Mouse (Mus musculus) olfactory bulb, adult 2 months (tissue): Measurements from ENCODE around the gene Tbx4. TPM values are rescaled to one million over a fixed set of nuclear protein-coding genes. Genes with fewer than 3 reads are reported as not detected.

Source experiments
- H3K27ac ChIP-seq: fragments of 200-500 bp; 2 replicates; pipeline ENCODE4 v1.5.1; 2012; ENCODE audit warnings: low read depth, low read length; ENCODE audit not compliant: insufficient read depth
- H3K4me1 ChIP-seq: fragments of 200-500 bp; 2 replicates; pipeline ENCODE4 v1.6.1; 2012; ENCODE audit warnings: low read length; ENCODE audit not compliant: control insufficient read depth, insufficient read depth
- H3K4me3 ChIP-seq: fragments of 200-500 bp; 2 replicates; pipeline ENCODE4 v1.5.1; 2012; ENCODE audit warnings: mild to moderate bottlenecking, low read depth, low read length, moderate library complexity; ENCODE audit not compliant: insufficient read depth
- CTCF ChIP-seq: fragments of 200-500 bp; IDR thresholded peaks from 2 replicates; pipeline ENCODE4 v1.5.1; 2012; ENCODE audit warnings: low read depth, mild to moderate bottlenecking, low read length, moderate library complexity; ENCODE audit not compliant: insufficient read depth
- POLR2A ChIP-seq: fragments of 200-500 bp; IDR thresholded peaks from 2 replicates; pipeline ENCODE4 v1.6.1; 2012; ENCODE audit warnings: mild to moderate bottlenecking, low read depth, low read length, moderate library complexity; ENCODE audit not compliant: insufficient read depth
- WGBS: fragments of 180-500 bp; shearing (Covaris S2); methylation state at CpG from one replicate; pipeline ENCODE4 v1.1.7; 2018; 5-methylcytosine and 5-hydroxymethylcytosine counted together
- polyA plus RNA-seq: library from polyadenylated mRNA; stranded (reverse); fragments of >200 nt; gene quantifications from 2 replicates; pipeline ENCODE4 v1.2.4, GENCODE M21; 2012; ENCODE audit warnings: low replicate concordance; ENCODE audit not compliant: missing spikeins, insufficient read depth, insufficient read length

Tbx4 gene
- polyA plus RNA-seq, 1 experiment: not detected

DNA sequence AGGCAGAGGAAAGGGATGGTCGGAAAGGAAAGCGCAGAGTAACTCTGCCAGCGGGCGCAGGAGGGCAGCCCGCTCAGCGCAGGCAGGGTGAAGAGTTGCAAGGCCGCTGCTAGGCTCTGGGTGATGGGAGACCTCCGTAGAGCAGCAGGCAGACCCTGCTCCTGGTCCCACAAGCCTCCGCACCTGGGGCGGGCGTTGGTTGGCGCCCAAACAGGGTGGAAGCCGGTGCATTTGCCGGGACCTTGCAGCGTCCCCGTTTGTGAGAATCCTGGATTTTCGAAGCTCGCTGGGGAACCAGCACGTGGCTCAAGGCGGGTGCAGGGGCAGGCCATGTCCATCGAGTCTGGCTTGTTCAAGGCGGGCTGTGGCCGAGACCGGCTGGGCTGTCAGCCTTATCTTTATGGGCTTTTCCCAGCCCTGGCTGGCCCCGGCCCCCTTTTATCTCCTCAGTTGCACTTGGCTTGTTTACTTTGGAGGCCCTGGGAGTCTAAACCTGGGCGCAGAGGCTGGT, 2.3 kb downstream of the Tbx4 start:
- no peaks in the 10 kb centered on the region for H3K4me1 ChIP-seq
- TF ChIP-seq CTCF (no peak), POLR2A (no peak)
- whole genome bisulfite sequencing: 17% methylated on average over 26 of the region's 26 CpGs
- no peak overlapping the region for H3K27ac ChIP-seq
- H3K4me3 ChIP-seq: no peak overlapping the region

DNA sequence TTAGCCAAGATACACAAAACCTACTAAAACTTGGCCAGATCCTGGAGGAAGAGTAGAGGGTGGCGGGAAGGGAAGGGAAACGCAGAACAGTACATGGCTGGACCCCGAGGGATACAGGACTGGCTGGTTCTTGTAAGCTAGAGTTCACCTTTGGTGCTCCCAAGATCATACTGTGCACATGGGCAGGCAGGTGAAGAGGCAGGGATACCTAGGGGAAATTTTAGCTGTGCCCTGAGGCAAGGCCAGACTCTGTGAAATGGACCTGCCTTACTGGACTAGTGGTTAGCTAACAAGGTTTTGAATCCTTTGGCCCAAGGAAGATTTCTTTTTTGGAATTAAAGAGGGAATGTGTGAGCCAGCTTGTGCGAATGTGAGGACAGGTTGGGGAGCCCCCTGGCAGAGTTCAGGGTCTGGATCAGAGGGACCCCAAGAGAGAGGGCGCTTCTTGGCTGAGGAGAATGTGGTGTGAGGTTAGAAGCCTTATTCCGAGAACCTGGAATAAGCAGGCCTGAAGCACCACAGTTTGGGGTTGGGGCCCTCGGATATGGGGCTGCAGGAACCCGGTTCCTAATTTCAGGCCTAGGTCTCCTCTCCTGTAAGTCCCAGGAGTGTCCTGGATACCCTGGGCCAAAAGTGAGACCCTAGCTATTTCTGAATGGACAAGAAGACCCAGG, 3.0 kb downstream of the Tbx4 start:
- H3K27ac ChIP-seq: no peak overlapping the region
- TF ChIP-seq POLR2A (no peak), CTCF (no peak)
- H3K4me3 ChIP-seq: no peak overlapping the region
- H3K4me1 ChIP-seq: no peaks in the 10 kb centered on the region
- WGBS: 51% methylated on average over 8 of the region's 8 CpGs

DNA sequence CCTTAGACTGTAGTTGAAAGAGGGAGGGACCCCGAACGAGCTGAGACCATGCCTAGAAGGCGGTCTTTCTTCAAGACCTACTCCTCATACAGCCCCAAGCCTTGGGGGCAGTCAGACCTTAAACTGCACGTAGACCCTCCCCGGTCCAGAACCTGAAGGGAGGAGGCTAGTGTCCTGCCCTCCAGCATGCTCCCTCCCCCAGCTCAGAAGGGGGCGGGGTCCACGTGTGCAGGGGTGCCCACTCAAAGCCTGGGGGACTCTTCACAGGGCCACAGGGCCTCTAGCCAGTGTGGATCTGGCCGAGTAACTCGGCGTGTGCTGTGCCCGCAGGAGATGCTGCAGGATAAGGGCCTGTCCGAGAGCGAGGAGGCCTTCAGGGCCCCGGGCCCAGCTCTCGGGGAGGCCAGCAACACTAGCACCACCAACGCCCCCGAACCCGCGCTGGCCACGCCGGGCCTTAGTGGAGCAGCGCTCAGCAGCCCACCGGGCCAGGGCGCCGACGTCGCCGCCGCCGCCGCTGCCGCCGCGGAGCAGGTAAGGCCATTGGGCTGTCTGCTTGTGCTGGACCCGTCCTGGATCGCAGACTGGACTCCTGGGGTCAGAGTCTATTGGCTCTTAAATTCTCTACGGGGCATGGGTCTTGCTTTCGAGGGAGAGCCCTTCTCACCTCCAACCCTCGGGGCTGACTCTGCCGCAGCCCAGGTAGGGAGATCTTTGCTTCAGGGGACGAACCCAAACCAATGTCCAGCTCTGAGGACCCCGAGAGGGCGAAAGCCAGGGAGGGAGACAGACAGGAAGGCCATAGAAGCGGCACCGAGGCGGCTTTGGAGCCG, 3.7 kb downstream of the Tbx4 start:
- no peak overlapping the region for H3K27ac ChIP-seq
- WGBS: 8% methylated on average over 47 of the region's 47 CpGs
- no peak overlapping the region for H3K4me3 ChIP-seq
- H3K4me1 ChIP-seq: 0 out of 2 replicates have a peak, but pooled peaks cover 4% of the 10 kb centered on the region
- TF ChIP-seq POLR2A (0 out of 2 replicates have a peak, but pooled peaks have one; percentile 27), CTCF (no peak)

DNA sequence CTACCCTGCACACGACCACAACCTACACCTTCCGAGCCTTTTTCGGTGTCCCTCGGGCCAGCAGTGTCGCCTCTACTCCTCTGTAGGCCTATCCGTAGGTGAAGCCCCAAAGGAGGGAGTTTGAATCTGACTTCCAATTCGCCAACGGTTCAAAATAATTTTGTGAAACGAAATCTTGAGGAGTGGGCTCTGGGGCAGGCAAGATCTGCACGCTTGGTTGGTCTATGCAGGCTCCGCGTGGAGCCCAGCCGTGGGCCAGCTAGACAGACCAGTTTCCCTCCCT, 4.3 kb downstream of the Tbx4 start:
- 10% methylated on average over 13 of the region's 13 CpGs for WGBS
- 0 out of 2 replicates have a peak, but pooled peaks cover 7% of the 10 kb centered on the region for H3K4me1 ChIP-seq
- no peak overlapping the region for H3K27ac ChIP-seq
- TF ChIP-seq POLR2A: no peak
- TF ChIP-seq CTCF: no peak
- H3K4me3 ChIP-seq: no peak overlapping the region

DNA sequence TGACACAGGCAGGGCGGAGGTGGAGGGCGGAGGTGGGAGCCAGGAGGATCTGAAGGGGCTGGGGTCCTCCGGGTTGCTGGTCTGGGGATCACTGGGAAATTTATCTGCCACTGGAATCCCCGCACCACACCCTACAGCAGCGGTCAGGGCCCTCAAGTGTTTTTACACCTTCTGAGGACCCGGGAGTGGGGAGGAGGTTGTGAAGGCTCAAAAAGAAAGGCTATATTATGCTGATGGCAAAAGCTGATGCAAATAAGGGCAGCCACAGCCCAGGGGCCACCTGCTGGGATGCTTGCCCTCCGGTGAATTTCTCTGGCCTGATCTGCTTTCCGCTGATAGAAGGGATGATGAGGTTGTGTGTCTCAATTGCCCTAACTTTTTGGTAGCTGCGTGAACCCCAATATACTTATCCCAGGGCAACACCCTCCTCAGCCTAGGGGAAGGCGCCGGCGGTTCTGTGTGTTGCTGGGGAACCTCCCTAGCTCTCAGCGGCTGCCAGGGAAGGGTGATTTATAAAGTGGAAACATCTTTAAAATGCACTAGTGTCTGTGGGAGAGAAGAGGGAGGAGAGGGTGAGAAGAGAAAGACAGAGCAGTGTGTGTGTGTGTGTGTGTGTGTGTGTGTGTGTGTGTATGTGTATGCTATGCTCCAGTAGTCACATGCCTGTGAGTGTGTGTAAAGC, 4.9 kb downstream of the Tbx4 start:
- TF ChIP-seq CTCF (no peak), POLR2A (no peak)
- 10% methylated on average over 13 of the region's 13 CpGs for WGBS
- Histone ChIP-seq H3K4me1 (0 out of 2 replicates have a peak, but pooled peaks cover 7% of the 10 kb centered on the region), H3K4me3 (no peak overlapping the region), H3K27ac (no peak overlapping the region)

DNA sequence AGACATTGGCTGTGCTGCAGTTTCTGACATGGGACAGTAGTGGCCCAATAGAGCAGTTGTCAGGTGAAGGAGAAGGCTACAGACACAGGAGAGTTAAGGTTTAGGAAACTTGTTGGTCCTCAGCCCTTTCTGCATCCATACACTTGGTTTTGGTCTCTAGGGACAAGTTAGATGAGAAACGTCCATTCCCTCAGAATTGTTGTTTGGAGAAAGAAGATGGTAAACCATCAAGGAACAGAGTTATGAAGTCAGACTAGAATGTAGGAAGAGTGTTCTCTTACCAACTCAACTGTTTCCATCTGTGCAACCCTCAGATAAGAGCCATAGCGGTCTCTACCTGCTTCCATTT, 5.4 kb downstream of the Tbx4 start:
- Histone ChIP-seq H3K4me3 (no peak overlapping the region), H3K27ac (no peak overlapping the region), H3K4me1 (0 out of 2 replicates have a peak, but pooled peaks cover 7% of the 10 kb centered on the region)
- no peak for TF ChIP-seq POLR2A
- no peak for TF ChIP-seq CTCF
- WGBS: 6% methylated on average over 2 of the region's 2 CpGs

DNA sequence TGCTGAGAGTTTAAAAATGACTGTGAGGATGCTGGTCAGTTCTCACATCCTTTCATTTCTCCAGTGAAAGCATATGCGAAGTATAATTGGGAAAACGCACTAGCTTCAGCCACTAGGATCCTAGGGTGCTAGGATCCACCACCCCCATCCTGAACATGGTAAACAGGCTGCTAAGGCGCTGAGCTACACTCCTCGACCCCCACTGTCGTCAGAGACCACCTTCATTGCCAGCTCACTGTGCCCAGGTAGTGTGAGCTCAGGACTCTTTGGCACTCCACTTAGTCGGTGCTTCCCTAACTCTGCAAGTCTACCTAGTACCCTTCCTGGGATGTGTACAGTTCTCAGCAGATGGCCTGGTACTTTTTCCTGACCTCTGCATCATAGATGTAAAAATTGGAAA, 6.5 kb downstream of the Tbx4 start:
- H3K4me1 ChIP-seq: 0 out of 2 replicates have a peak, but pooled peaks cover 7% of the 10 kb centered on the region
- WGBS: 6% methylated on average over 6 of the region's 6 CpGs
- TF ChIP-seq CTCF: no peak
- no peak for TF ChIP-seq POLR2A
- no peak overlapping the region for H3K4me3 ChIP-seq
- H3K27ac ChIP-seq: no peak overlapping the region

DNA sequence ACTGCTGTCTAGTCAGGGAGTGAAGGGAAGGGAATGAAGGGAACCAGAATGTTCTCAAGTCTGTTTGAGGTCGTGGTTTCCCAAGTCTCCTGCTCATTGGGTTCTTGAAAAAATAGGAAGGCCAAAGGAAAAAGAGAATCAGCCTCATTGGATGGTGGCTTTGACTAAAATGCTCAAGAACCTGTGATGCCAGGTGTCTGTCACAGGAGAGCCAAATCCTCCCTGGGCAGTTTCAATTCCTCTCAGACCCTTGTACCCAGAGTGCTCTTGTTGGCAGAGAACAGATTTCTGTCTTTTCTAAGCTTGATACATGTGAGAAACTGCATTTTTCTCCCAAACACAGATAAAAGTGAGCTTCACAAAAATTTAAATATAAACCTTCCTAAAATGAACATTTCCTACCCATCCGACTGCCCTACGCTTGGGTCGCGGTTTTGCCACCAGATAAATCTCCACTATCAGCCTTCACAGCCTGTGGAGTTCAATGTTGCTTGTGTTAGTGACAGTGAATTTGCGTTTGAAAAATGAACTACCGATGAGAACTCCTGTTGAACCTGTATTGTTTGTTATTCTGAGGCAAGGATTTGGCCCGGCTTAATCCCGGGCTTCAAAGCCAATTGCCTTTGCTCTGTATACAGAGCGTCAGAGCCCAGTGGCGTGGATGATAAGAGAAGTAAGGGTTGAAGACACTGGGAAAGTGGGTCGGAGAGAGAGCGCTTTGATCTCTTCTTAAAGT, 7.3 kb downstream of the Tbx4 start:
- no peak for TF ChIP-seq POLR2A
- TF ChIP-seq CTCF: no peak
- 0 out of 2 replicates have a peak, but pooled peaks cover 7% of the 10 kb centered on the region for H3K4me1 ChIP-seq
- H3K4me3 ChIP-seq: no peak overlapping the region
- WGBS: 24% methylated on average over 13 of the region's 13 CpGs
- H3K27ac ChIP-seq: no peak overlapping the region
